Mouse (Mus musculus): ENCODE measurements at regions not wholly inside any gene's neighbourhood (a gene's known extent, or its start where the extent isn't known, plus 50 kb on each side); places are given as distances from the start of the nearest gene placed in this dataset.
A peak's percentile ranks its signal among the peaks of the same experiment; 100 is the strongest.

- H3K9me3 ChIP-seq (ENCODE audit: control insufficient read depth, low read length): no peaks in the 10 kb centered on the region
- no peaks in the 10 kb centered on the region for H3K27me3 ChIP-seq (ENCODE audit: control insufficient read depth, insufficient read depth, low read length)
- ATAC-seq (ENCODE audit: insufficient read depth) (peak; percentile 71), DNase-seq (ENCODE audit: low read depth in 3 of 3, low spot score in 3 of 3) (no peak)
- WGBS (ENCODE audit: insufficient replicate concordance): 6% methylated on average over 5 of the region's 5 CpGs
- no peaks in the 10 kb centered on the region for H3K36me3 ChIP-seq (replicated peaks; ENCODE audit: control insufficient read depth, insufficient read depth, low read depth)
- TF ChIP-seq EP300 (IDR thresholded peaks at IDR 0.05; ENCODE audit: low read depth): peak; percentile 46; the same call in 1 of the 2 replicates
- TF ChIP-seq CTCF (IDR thresholded peaks at IDR 0.05; ENCODE audit: low read depth): no peak
- H3K4me2 ChIP-seq (ENCODE audit: low read depth): no peak overlapping the region
- no peak overlapping the region for H3K4me3 ChIP-seq (ENCODE audit: insufficient read depth in 1 of 2, low read depth in 2 of 2, low read length in 2 of 2)
- peaks cover 2 to 9% of the 10 kb centered on the region in 2 experiments; a peak in 2 of 4 replicates for H3K4me1 ChIP-seq (replicated peaks; ENCODE audit: control insufficient read depth in 2 of 2, insufficient read depth in 2 of 2, low read length in 1 of 2)
- H3K9ac ChIP-seq (replicated peaks): no peak overlapping the region
- no peak overlapping the region for H3K27ac ChIP-seq
Observed at GRCm38 (mm10) chr1:72036600-72036999, 175.5 kb downstream of the Mreg start.

DNA sequence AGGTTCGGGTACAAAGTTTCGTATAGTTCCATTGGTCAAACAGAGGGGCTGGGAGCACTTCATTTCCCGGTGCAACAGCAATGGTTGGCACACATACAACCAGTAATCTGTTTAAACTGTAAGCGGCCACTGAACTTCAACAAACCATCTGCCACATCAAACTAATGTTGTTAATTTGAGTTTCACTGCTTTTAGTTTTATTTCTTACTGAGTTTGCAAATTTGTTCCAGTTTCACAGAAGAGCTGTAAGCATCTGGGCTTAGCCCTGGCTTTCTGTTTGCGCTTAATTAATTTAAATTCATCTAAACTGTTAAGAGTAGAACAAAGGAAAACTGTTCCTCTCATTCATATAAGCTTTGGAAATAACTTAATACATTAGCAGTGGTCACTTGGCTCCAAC is 176.0 kb downstream of the Mreg start:
- Histone ChIP-seq H3K4me1 (replicated peaks; ENCODE audit: control insufficient read depth in 2 of 2, insufficient read depth in 2 of 2, low read length in 1 of 2) (peaks cover 2 to 9% of the 10 kb centered on the region in 2 experiments; a peak in 2 of 4 replicates), H3K9me3 (ENCODE audit: control insufficient read depth, low read length) (no peaks in the 10 kb centered on the region), H3K9ac (replicated peaks) (no peak overlapping the region), H3K4me3 (ENCODE audit: insufficient read depth in 1 of 2, low read depth in 2 of 2, low read length in 2 of 2) (no peak overlapping the region), H3K4me2 (ENCODE audit: low read depth) (no peak overlapping the region), H3K36me3 (replicated peaks; ENCODE audit: control insufficient read depth, insufficient read depth, low read depth) (no peaks in the 10 kb centered on the region), H3K27ac (no peak overlapping the region), H3K27me3 (ENCODE audit: control insufficient read depth, insufficient read depth, low read length) (no peaks in the 10 kb centered on the region)
- TF ChIP-seq CTCF (IDR thresholded peaks at IDR 0.05; ENCODE audit: low read depth) (no peak), EP300 (IDR thresholded peaks at IDR 0.05; ENCODE audit: low read depth) (no peak)
- ATAC-seq (ENCODE audit: insufficient read depth): no peak
- WGBS (ENCODE audit: insufficient replicate concordance): 65% methylated on average over 5 of the region's 5 CpGs
- no peak for DNase-seq (ENCODE audit: low read depth in 3 of 3, low spot score in 3 of 3)

DNA sequence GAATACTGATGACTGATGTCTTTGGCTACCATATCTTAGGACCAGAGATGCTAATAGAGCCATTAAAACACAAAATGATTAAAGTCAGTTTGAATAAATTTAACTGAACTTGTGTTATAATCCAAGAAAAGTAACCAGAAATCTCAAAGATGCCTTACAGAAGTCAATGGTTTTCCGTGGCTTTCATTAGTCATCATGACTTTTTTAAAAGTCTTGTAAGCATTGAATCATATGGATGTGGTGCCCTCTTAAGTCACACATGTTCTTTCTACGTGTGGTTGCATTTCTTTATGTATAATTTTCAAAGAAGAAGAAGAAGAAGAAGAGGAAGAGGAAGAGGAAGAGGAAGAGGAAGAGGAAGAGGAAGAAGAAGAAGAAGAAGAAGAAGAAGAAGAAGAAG is 178.2 kb downstream of the Mreg start:
- Histone ChIP-seq H3K4me2 (ENCODE audit: low read depth) (no peak overlapping the region), H3K9ac (replicated peaks) (no peak overlapping the region), H3K4me1 (replicated peaks; ENCODE audit: control insufficient read depth in 2 of 2, insufficient read depth in 2 of 2, low read length in 1 of 2) (peaks cover 2 to 11% of the 10 kb centered on the region in 2 experiments; a peak in 2 of 4 replicates), H3K27ac (no peak overlapping the region), H3K4me3 (ENCODE audit: insufficient read depth in 1 of 2, low read depth in 2 of 2, low read length in 2 of 2) (no peak overlapping the region), H3K27me3 (ENCODE audit: control insufficient read depth, insufficient read depth, low read length) (no peaks in the 10 kb centered on the region), H3K9me3 (ENCODE audit: control insufficient read depth, low read length) (no peaks in the 10 kb centered on the region), H3K36me3 (replicated peaks; ENCODE audit: control insufficient read depth, insufficient read depth, low read depth) (no peaks in the 10 kb centered on the region)
- DNase-seq (ENCODE audit: low read depth in 3 of 3, low spot score in 3 of 3) (no peak), ATAC-seq (ENCODE audit: insufficient read depth) (no peak)
- TF ChIP-seq EP300 (IDR thresholded peaks at IDR 0.05; ENCODE audit: low read depth) (no peak), CTCF (IDR thresholded peaks at IDR 0.05; ENCODE audit: low read depth) (no peak)
- WGBS (ENCODE audit: insufficient replicate concordance): 45% methylated on average over 2 of the region's 2 CpGs

DNA sequence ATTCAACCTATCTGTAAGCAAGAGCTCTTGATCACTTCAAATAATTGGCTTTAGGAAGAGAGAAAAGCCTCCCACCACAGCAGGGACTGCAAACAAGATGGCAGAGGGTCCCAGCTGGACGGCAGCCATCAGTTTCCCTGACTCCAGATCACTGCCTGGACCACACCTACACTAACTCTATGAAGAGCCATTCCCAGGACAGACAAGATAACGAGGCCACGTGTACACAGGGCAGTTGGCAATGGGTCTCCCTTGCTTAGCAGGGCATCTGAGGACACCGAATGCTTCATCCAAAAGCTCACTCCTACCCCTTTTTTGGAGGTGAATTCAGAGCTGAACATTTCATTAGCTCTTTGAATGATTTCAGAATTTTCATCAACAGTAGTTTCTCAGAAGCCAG is 179.9 kb downstream of the Mreg start:
- no peak overlapping the region for H3K4me2 ChIP-seq (ENCODE audit: low read depth)
- ATAC-seq (ENCODE audit: insufficient read depth) (no peak), DNase-seq (ENCODE audit: low read depth in 3 of 3, low spot score in 3 of 3) (no peak)
- H3K9me3 ChIP-seq (ENCODE audit: control insufficient read depth, low read length): no peaks in the 10 kb centered on the region
- H3K4me3 ChIP-seq (ENCODE audit: insufficient read depth in 1 of 2, low read depth in 2 of 2, low read length in 2 of 2): no peak overlapping the region
- H3K9ac ChIP-seq (replicated peaks): no peak overlapping the region
- H3K36me3 ChIP-seq (replicated peaks; ENCODE audit: control insufficient read depth, insufficient read depth, low read depth): no peaks in the 10 kb centered on the region
- TF ChIP-seq CTCF (IDR thresholded peaks at IDR 0.05; ENCODE audit: low read depth) (no peak), EP300 (IDR thresholded peaks at IDR 0.05; ENCODE audit: low read depth) (no peak)
- no peak overlapping the region for H3K27ac ChIP-seq
- H3K27me3 ChIP-seq (ENCODE audit: control insufficient read depth, insufficient read depth, low read length): no peaks in the 10 kb centered on the region
- WGBS (ENCODE audit: insufficient replicate concordance): 52% methylated on average over 4 of the region's 4 CpGs
- peaks cover 2 to 11% of the 10 kb centered on the region in 2 experiments; a peak in 2 of 4 replicates for H3K4me1 ChIP-seq (replicated peaks; ENCODE audit: control insufficient read depth in 2 of 2, insufficient read depth in 2 of 2, low read length in 1 of 2)

DNA sequence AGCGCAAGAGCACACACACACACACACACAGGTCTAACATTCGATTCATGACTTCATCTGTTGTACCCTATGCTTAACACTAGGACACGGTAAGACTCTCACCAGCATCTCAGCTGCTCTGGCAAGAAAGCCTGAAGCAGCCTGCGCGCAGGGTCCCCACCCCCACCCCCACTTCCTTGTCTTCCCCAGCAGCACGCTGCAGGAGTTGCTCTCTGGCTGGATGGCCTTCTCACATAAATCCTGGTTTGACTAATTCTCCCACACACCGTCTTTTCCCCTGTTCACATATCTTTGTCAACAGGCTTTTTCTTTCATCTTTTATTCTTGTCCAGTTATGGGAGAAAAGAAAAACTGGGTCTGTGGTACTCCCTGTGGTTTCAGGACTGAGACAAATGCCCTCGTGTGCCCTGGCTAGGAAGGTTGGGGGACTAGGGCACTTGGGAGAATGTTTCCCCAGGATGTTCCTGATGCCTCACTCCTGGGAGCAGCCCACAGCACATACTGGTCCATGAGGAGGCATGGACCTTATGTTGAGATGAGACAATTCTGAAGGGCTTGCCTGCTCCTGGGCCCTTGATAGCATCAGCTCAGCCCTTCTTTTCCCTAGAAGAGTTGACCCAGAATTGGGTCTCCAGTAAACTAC is 181.2 kb downstream of the Mreg start:
- Histone ChIP-seq H3K36me3 (replicated peaks; ENCODE audit: control insufficient read depth, insufficient read depth, low read depth) (no peaks in the 10 kb centered on the region), H3K9ac (replicated peaks) (no peak overlapping the region), H3K4me2 (ENCODE audit: low read depth) (no peak overlapping the region), H3K4me1 (replicated peaks; ENCODE audit: control insufficient read depth in 2 of 2, insufficient read depth in 2 of 2, low read length in 1 of 2) (peaks cover 0 to 3% of the 10 kb centered on the region in 2 experiments; a peak in 2 of 4 replicates), H3K4me3 (ENCODE audit: insufficient read depth in 1 of 2, low read depth in 2 of 2, low read length in 2 of 2) (no peak overlapping the region), H3K9me3 (ENCODE audit: control insufficient read depth, low read length) (no peaks in the 10 kb centered on the region), H3K27me3 (ENCODE audit: control insufficient read depth, insufficient read depth, low read length) (no peaks in the 10 kb centered on the region), H3K27ac (no peak overlapping the region)
- DNase-seq (ENCODE audit: low read depth in 3 of 3, low spot score in 3 of 3): no peak
- ATAC-seq (ENCODE audit: insufficient read depth): no peak
- WGBS (ENCODE audit: insufficient replicate concordance): 43% methylated on average over 8 of the region's 8 CpGs
- no peak for TF ChIP-seq CTCF (IDR thresholded peaks at IDR 0.05; ENCODE audit: low read depth)
- no peak for TF ChIP-seq EP300 (IDR thresholded peaks at IDR 0.05; ENCODE audit: low read depth)
